Mouse (Mus musculus) embryonic facial prominence, embryonic 14.5 days (tissue): Measurements from ENCODE around the gene Uncx. TPM values are rescaled to one million over a fixed set of nuclear protein-coding genes. Genes with fewer than 3 reads are reported as not detected.
A peak's percentile ranks its signal among the peaks of the same experiment; 100 is the strongest.

Source experiments
- ATAC-seq: fragments of 200-750 bp; cut with Nextera tagmentation; 2 replicates; pipeline ENCODE4 v1.8.0; 2017; ENCODE audit warnings: low read depth, moderate number of reproducible peaks, moderate TSS enrichment
- DNase-seq: peaks from one replicate; pipeline ENCODE4 v3.0.0-alpha.2; 2015; ENCODE audit warnings: low spot score
- H3K27ac ChIP-seq: fragments of 300-500 bp; sonication (generic); replicated peaks from 2 replicates; pipeline ENCODE4 v1.5.1; 2014; ENCODE audit warnings: low read depth, mild to moderate bottlenecking, low read length, moderate library complexity
- H3K27me3 ChIP-seq: fragments of 300-500 bp; sonication (generic); replicated peaks from 2 replicates; pipeline ENCODE4 v1.6.1; 2014; ENCODE audit warnings: low read length; ENCODE audit not compliant: control insufficient read depth, insufficient read depth
- H3K36me3 ChIP-seq: fragments of 300-500 bp; sonication (generic); 2 replicates; pipeline ENCODE4 v1.6.1; 2014; ENCODE audit warnings: low read length, mixed read lengths; ENCODE audit not compliant: control insufficient read depth, insufficient read depth
- H3K4me1 ChIP-seq: fragments of 300-500 bp; sonication (generic); 2 replicates; pipeline ENCODE4 v1.6.1; 2014; ENCODE audit warnings: antibody characterized with exemption, low read length; ENCODE audit not compliant: control insufficient read depth, insufficient read depth
- H3K4me2 ChIP-seq: fragments of 300-500 bp; sonication (generic); 2 replicates; pipeline ENCODE4 v1.6.1; 2014; ENCODE audit warnings: low read depth, mild to moderate bottlenecking, low read length, moderate library complexity, mixed read lengths
- H3K4me3 ChIP-seq: fragments of 300-500 bp; sonication (generic); 2 replicates; pipeline ENCODE4 v1.5.1; 2014; ENCODE audit warnings: low read depth, mild to moderate bottlenecking, low read length
- H3K9ac ChIP-seq: fragments of 300-500 bp; sonication (generic); 2 replicates; pipeline ENCODE4 v1.6.1; 2014; ENCODE audit warnings: low read depth, mild to moderate bottlenecking, low read length, moderate library complexity, mixed read lengths
- H3K9me3 ChIP-seq: fragments of 300-500 bp; sonication (generic); 2 replicates; pipeline ENCODE4 v1.6.1; 2016; ENCODE audit warnings: low read length; ENCODE audit not compliant: control insufficient read depth
- WGBS: fragments of 180-500 bp; shearing (Covaris S2); extraction: QIAGEN DNeasy Blood & Tissue Kit; methylation state at CpG from one replicate; pipeline ENCODE4 v1.1.7; 2014; 5-methylcytosine and 5-hydroxymethylcytosine counted together
- polyA plus RNA-seq: library from polyadenylated mRNA; unstranded; fragments of >200 nt; fragmentation: Nextera tagmentation; extraction: Ambion mirVana; gene quantifications from 2 replicates; pipeline ENCODE4 v1.2.1, GENCODE M21; 2014

The Uncx gene
- polyA plus RNA-seq, 1 experiment from 2014 or later, result 2.5 TPM

GRCm38 (mm10) chr5:139556116-139556678, 12.9 kb downstream of the Uncx start:
- no peak for DNase-seq
- WGBS, result 12% methylated on average over 6 of the region's 6 CpGs

GRCm38 (mm10) chr5:139557079-139557478, 13.8 kb downstream of the Uncx start:
- no peaks in the 10 kb centered on the region for H3K36me3 ChIP-seq
- H3K4me3 ChIP-seq, result no peak overlapping the region
- H3K4me2 ChIP-seq, result no peak overlapping the region
- no peak overlapping the region for H3K27ac ChIP-seq
- WGBS, result 4% methylated on average over 10 of the region's 10 CpGs
- H3K4me1 ChIP-seq, result no peaks in the 10 kb centered on the region
- H3K9ac ChIP-seq, result no peak overlapping the region
- H3K27me3 ChIP-seq, result peaks cover 91% of the 10 kb centered on the region
- DNase-seq (no peak), ATAC-seq (no peak)
- H3K9me3 ChIP-seq, result no peaks in the 10 kb centered on the region

More at GRCm38 (mm10) chr5:139556116-139556678, 12.9 kb downstream of the Uncx start:
- Histone ChIP-seq H3K36me3 (no peaks in the 10 kb centered on the region), H3K9me3 (no peaks in the 10 kb centered on the region), H3K27ac (no peak overlapping the region), H3K4me2 (no peak overlapping the region), H3K4me3 (no peak overlapping the region), H3K9ac (no peak overlapping the region), H3K27me3 (peaks cover 98% of the 10 kb centered on the region), H3K4me1 (no peaks in the 10 kb centered on the region)
- no peak for ATAC-seq

GRCm38 (mm10) chr5:139557531-139558467, 14.5 kb downstream of the Uncx start:
- no peaks in the 10 kb centered on the region for H3K9me3 ChIP-seq
- ATAC-seq (0 out of 2 replicates have a peak, but pooled peaks have one; percentile 27), DNase-seq (no peak)
- WGBS, result 1% methylated on average over 38 of the region's 43 CpGs
- H3K27ac ChIP-seq, result no peak overlapping the region
- peaks cover 88% of the 10 kb centered on the region for H3K27me3 ChIP-seq
- no peaks in the 10 kb centered on the region for H3K4me1 ChIP-seq
- peak overlapping the region; percentile 21; the same call in 1 of the 2 replicates for H3K4me2 ChIP-seq
- H3K36me3 ChIP-seq, result no peaks in the 10 kb centered on the region
- 0 out of 2 replicates have a peak overlapping the region, but pooled peaks have one; percentile 3 for H3K4me3 ChIP-seq
- H3K9ac ChIP-seq, result no peak overlapping the region

GRCm38 (mm10) chr5:139558468-139558804, 15.1 kb downstream of the Uncx start:
- Histone ChIP-seq H3K27me3 (peaks cover 88% of the 10 kb centered on the region), H3K4me1 (no peaks in the 10 kb centered on the region), H3K36me3 (no peaks in the 10 kb centered on the region), H3K9me3 (no peaks in the 10 kb centered on the region), H3K9ac (no peak overlapping the region), H3K4me3 (no peak overlapping the region), H3K27ac (no peak overlapping the region), H3K4me2 (peak overlapping the region; percentile 21; the same call in 1 of the 2 replicates)
- ATAC-seq, result peak; percentile 56; the same call in 1 of the 2 replicates
- peak; percentile 75 for DNase-seq
- WGBS, result under 1% methylated on average over 15 of the region's 16 CpGs

- H3K9me3 ChIP-seq, result no peaks in the 10 kb centered on the region
- no peak overlapping the region for H3K9ac ChIP-seq
- H3K27me3 ChIP-seq, result peaks cover 88% of the 10 kb centered on the region
- ATAC-seq (peak; percentile 31; the same call in 1 of the 2 replicates), DNase-seq (peak; percentile 54)
- H3K4me3 ChIP-seq, result no peak overlapping the region
- H3K36me3 ChIP-seq, result no peaks in the 10 kb centered on the region
- no peaks in the 10 kb centered on the region for H3K4me1 ChIP-seq
- H3K4me2 ChIP-seq, result no peak overlapping the region
- H3K27ac ChIP-seq, result no peak overlapping the region
- WGBS, result 6% methylated on average over 12 of the region's 12 CpGs
These were observed 15.8 kb downstream of the Uncx start for GRCm38 (mm10) chr5:139558917-139559660.

GRCm38 (mm10) chr5:139559782-139560181, 16.5 kb downstream of the Uncx start:
- no peaks in the 10 kb centered on the region for H3K9me3 ChIP-seq
- no peak overlapping the region for H3K4me3 ChIP-seq
- H3K27me3 ChIP-seq, result peaks cover 88% of the 10 kb centered on the region
- no peak overlapping the region for H3K4me2 ChIP-seq
- DNase-seq (no peak), ATAC-seq (no peak)
- no peak overlapping the region for H3K27ac ChIP-seq
- H3K36me3 ChIP-seq, result no peaks in the 10 kb centered on the region
- WGBS, result 40% methylated on average over 7 of the region's 7 CpGs
- H3K9ac ChIP-seq, result no peak overlapping the region
- no peaks in the 10 kb centered on the region for H3K4me1 ChIP-seq

GRCm38 (mm10) chr5:139561363-139562001, 18.2 kb downstream of the Uncx start:
- peaks cover 79% of the 10 kb centered on the region for H3K27me3 ChIP-seq
- WGBS, result 61% methylated on average over 4 of the region's 4 CpGs
- ATAC-seq, result no peak

GRCm38 (mm10) chr5:139564663-139565062, 21.4 kb downstream of the Uncx start:
- no peak for ATAC-seq
- Histone ChIP-seq H3K36me3 (no peaks in the 10 kb centered on the region), H3K27ac (no peak overlapping the region), H3K9ac (no peak overlapping the region), H3K4me2 (no peak overlapping the region), H3K27me3 (peaks cover 49% of the 10 kb centered on the region), H3K4me1 (no peaks in the 10 kb centered on the region), H3K9me3 (no peaks in the 10 kb centered on the region), H3K4me3 (no peak overlapping the region)
- no peak for DNase-seq
- WGBS, result 58% methylated on average over 2 of the region's 2 CpGs

More at GRCm38 (mm10) chr5:139561363-139562001, 18.2 kb downstream of the Uncx start:
- no peak for DNase-seq
- Histone ChIP-seq H3K4me1 (no peaks in the 10 kb centered on the region), H3K9ac (no peak overlapping the region), H3K36me3 (no peaks in the 10 kb centered on the region), H3K4me2 (no peak overlapping the region), H3K4me3 (no peak overlapping the region), H3K9me3 (no peaks in the 10 kb centered on the region), H3K27ac (no peak overlapping the region)
